Mouse (Mus musculus) hindbrain, embryonic 13.5 days (tissue): ENCODE results near the gene Cela1. TPM values are rescaled to one million over a fixed set of nuclear protein-coding genes. Genes with fewer than 3 reads are reported as not detected.

Source experiments
- ATAC-seq: fragments of 200-750 bp; cut with Nextera tagmentation; 2 replicates; pipeline ENCODE4 v1.8.0; 2017; ENCODE audit warnings: moderate TSS enrichment; ENCODE audit not compliant: low FRiP score
- H3K27ac ChIP-seq: fragments of 300-500 bp; sonication (generic); 2 replicates; pipeline ENCODE4 v1.5.1; 2015; ENCODE audit warnings: inconsistent platforms, mild to moderate bottlenecking, moderate library complexity
- H3K27me3 ChIP-seq: fragments of 300-500 bp; sonication (generic); 2 replicates; pipeline ENCODE4 v1.6.1; 2015; ENCODE audit warnings: mild to moderate bottlenecking, inconsistent platforms
- H3K36me3 ChIP-seq: fragments of 300-500 bp; sonication (generic); 2 replicates; pipeline ENCODE4 v1.6.1; 2015; ENCODE audit warnings: mild to moderate bottlenecking, inconsistent platforms
- H3K4me1 ChIP-seq: fragments of 300-500 bp; sonication (generic); replicated peaks from 2 replicates; pipeline ENCODE4 v1.6.1; 2015; ENCODE audit warnings: inconsistent platforms
- H3K4me2 ChIP-seq: fragments of 300-500 bp; sonication (generic); 2 replicates; pipeline ENCODE4 v1.6.1; 2015; ENCODE audit warnings: inconsistent platforms, mild to moderate bottlenecking, moderate library complexity
- H3K4me3 ChIP-seq: fragments of 300-500 bp; sonication (generic); 2 replicates; pipeline ENCODE4 v1.5.1; 2015; ENCODE audit warnings: mild to moderate bottlenecking, inconsistent platforms
- H3K9ac ChIP-seq: fragments of 300-500 bp; sonication (generic); 2 replicates; pipeline ENCODE4 v1.6.1; 2015; ENCODE audit warnings: mild to moderate bottlenecking, inconsistent platforms
- H3K9me3 ChIP-seq: fragments of 300-500 bp; sonication (generic); 2 replicates; pipeline ENCODE4 v1.6.1; 2016; ENCODE audit warnings: inconsistent platforms
- WGBS: fragments of 180-500 bp; shearing (Covaris S2); methylation state at CpG from one replicate; pipeline ENCODE4 v1.1.7; 2015; 5-methylcytosine and 5-hydroxymethylcytosine counted together
- polyA plus RNA-seq: library from polyadenylated mRNA; unstranded; fragments of >200 nt; fragmentation: Nextera tagmentation; extraction: Ambion mirVana; gene quantifications from 2 replicates; pipeline ENCODE4 v1.2.1, GENCODE M21; 2015

The Cela1 gene
- polyA plus RNA-seq, 1 experiment from 2014 or later = 1.4 TPM

- no peak overlapping the region for H3K4me3 ChIP-seq
Measured at GRCm38 (mm10) chr15:100721445-100721844, 33.7 kb upstream of the Cela1 start.

GRCm38 (mm10) chr15:100720066-100720465 is 32.3 kb upstream of the Cela1 start:
- ATAC-seq = no peak
- Histone ChIP-seq H3K9me3 (no peaks in the 10 kb centered on the region), H3K27ac (no peak overlapping the region), H3K4me3 (no peak overlapping the region), H3K36me3 (no peaks in the 10 kb centered on the region), H3K4me2 (no peak overlapping the region), H3K27me3 (0 out of 2 replicates have a peak, but pooled peaks cover 3% of the 10 kb centered on the region), H3K9ac (no peak overlapping the region), H3K4me1 (no peaks in the 10 kb centered on the region; the same call in 1 of the 2 replicates)
- WGBS = 88% methylated on average over 10 of the region's 10 CpGs

More at GRCm38 (mm10) chr15:100721445-100721844, 33.7 kb upstream of the Cela1 start:
- Histone ChIP-seq H3K9me3 (no peaks in the 10 kb centered on the region), H3K4me2 (no peak overlapping the region), H3K9ac (no peak overlapping the region), H3K27me3 (peaks cover 4% of the 10 kb centered on the region), H3K27ac (no peak overlapping the region), H3K4me1 (no peaks in the 10 kb centered on the region), H3K36me3 (no peaks in the 10 kb centered on the region)
- ATAC-seq = no peak
- WGBS = 93% methylated on average over 5 of the region's 5 CpGs

GRCm38 (mm10) chr15:100719217-100719616 is 31.5 kb upstream of the Cela1 start:
- H3K9ac ChIP-seq = no peak overlapping the region
- H3K36me3 ChIP-seq = no peaks in the 10 kb centered on the region
- no peaks in the 10 kb centered on the region; the same call in 1 of the 2 replicates for H3K4me1 ChIP-seq
- no peaks in the 10 kb centered on the region for H3K9me3 ChIP-seq
- 0 out of 2 replicates have a peak, but pooled peaks cover 3% of the 10 kb centered on the region for H3K27me3 ChIP-seq
- no peak for ATAC-seq
- no peak overlapping the region for H3K4me2 ChIP-seq
- H3K27ac ChIP-seq = no peak overlapping the region
- no peak overlapping the region for H3K4me3 ChIP-seq
- 91% methylated on average over 5 of the region's 5 CpGs for WGBS

- Histone ChIP-seq H3K9me3 (no peaks in the 10 kb centered on the region), H3K4me3 (no peak overlapping the region), H3K9ac (no peak overlapping the region), H3K27me3 (no peaks in the 10 kb centered on the region), H3K27ac (no peak overlapping the region), H3K4me1 (no peaks in the 10 kb centered on the region; the same call in 1 of the 2 replicates), H3K36me3 (no peaks in the 10 kb centered on the region), H3K4me2 (no peak overlapping the region)
- ATAC-seq = no peak
- WGBS = 82% methylated on average over 11 of the region's 11 CpGs
Measured at GRCm38 (mm10) chr15:100718572-100718971, 30.9 kb upstream of the Cela1 start.

- Histone ChIP-seq H3K27ac (no peak overlapping the region), H3K4me2 (no peak overlapping the region), H3K27me3 (no peaks in the 10 kb centered on the region), H3K9me3 (no peaks in the 10 kb centered on the region), H3K9ac (no peak overlapping the region), H3K36me3 (no peaks in the 10 kb centered on the region), H3K4me3 (no peak overlapping the region), H3K4me1 (no peaks in the 10 kb centered on the region; the same call in 1 of the 2 replicates)
- ATAC-seq = no peak
- 89% methylated on average over 6 of the region's 6 CpGs for WGBS
Measured at GRCm38 (mm10) chr15:100717933-100718332, 30.2 kb upstream of the Cela1 start.

GRCm38 (mm10) chr15:100715399-100715993 is 27.8 kb upstream of the Cela1 start:
- no peaks in the 10 kb centered on the region for H3K36me3 ChIP-seq
- H3K9me3 ChIP-seq = no peaks in the 10 kb centered on the region
- H3K4me3 ChIP-seq = no peak overlapping the region
- WGBS = 78% methylated on average over 9 of the region's 9 CpGs
- H3K9ac ChIP-seq = no peak overlapping the region
- no peak overlapping the region for H3K27ac ChIP-seq
- ATAC-seq = no peak
- H3K4me1 ChIP-seq = no peaks in the 10 kb centered on the region; the same call in 1 of the 2 replicates
- H3K4me2 ChIP-seq = no peak overlapping the region
- H3K27me3 ChIP-seq = no peaks in the 10 kb centered on the region

GRCm38 (mm10) chr15:100714470-100714869 is 26.7 kb upstream of the Cela1 start:
- Histone ChIP-seq H3K4me1 (no peaks in the 10 kb centered on the region; the same call in 1 of the 2 replicates), H3K9me3 (no peaks in the 10 kb centered on the region), H3K4me2 (no peak overlapping the region), H3K4me3 (no peak overlapping the region), H3K9ac (no peak overlapping the region), H3K27me3 (no peaks in the 10 kb centered on the region), H3K36me3 (no peaks in the 10 kb centered on the region), H3K27ac (no peak overlapping the region)
- WGBS = 92% methylated on average over 8 of the region's 8 CpGs
- ATAC-seq = no peak

GRCm38 (mm10) chr15:100710838-100711237 is 23.1 kb upstream of the Cela1 start:
- Histone ChIP-seq H3K36me3 (no peaks in the 10 kb centered on the region), H3K27me3 (no peaks in the 10 kb centered on the region), H3K9ac (no peak overlapping the region), H3K4me2 (no peak overlapping the region), H3K4me3 (no peak overlapping the region), H3K4me1 (peaks cover 7% of the 10 kb centered on the region; the same call in 1 of the 2 replicates), H3K9me3 (no peaks in the 10 kb centered on the region), H3K27ac (no peak overlapping the region)
- ATAC-seq = no peak
- WGBS = 51% methylated on average over 6 of the region's 6 CpGs

- H3K27ac ChIP-seq = no peak overlapping the region
- WGBS = 80% methylated on average over 8 of the region's 8 CpGs
Measured at GRCm38 (mm10) chr15:100708433-100709078, 20.8 kb upstream of the Cela1 start.

GRCm38 (mm10) chr15:100706226-100706625 is 18.5 kb upstream of the Cela1 start:
- Histone ChIP-seq H3K27me3 (peaks cover 22% of the 10 kb centered on the region), H3K9ac (no peak overlapping the region), H3K4me3 (no peak overlapping the region), H3K9me3 (no peaks in the 10 kb centered on the region), H3K4me1 (peaks cover 15% of the 10 kb centered on the region), H3K27ac (no peak overlapping the region), H3K4me2 (no peak overlapping the region), H3K36me3 (no peaks in the 10 kb centered on the region)
- ATAC-seq = no peak
- WGBS = 70% methylated on average over 8 of the region's 8 CpGs

More at GRCm38 (mm10) chr15:100708433-100709078, 20.8 kb upstream of the Cela1 start:
- peaks cover 14% of the 10 kb centered on the region for H3K27me3 ChIP-seq
- H3K4me2 ChIP-seq = no peak overlapping the region
- no peak overlapping the region for H3K9ac ChIP-seq
- ATAC-seq = no peak
- no peak overlapping the region for H3K4me3 ChIP-seq
- H3K36me3 ChIP-seq = no peaks in the 10 kb centered on the region
- no peaks in the 10 kb centered on the region for H3K9me3 ChIP-seq
- peaks cover 15% of the 10 kb centered on the region for H3K4me1 ChIP-seq

- Histone ChIP-seq H3K9me3 (no peaks in the 10 kb centered on the region), H3K27ac (no peak overlapping the region), H3K36me3 (no peaks in the 10 kb centered on the region), H3K9ac (no peak overlapping the region), H3K4me3 (no peak overlapping the region), H3K4me1 (peaks cover 15% of the 10 kb centered on the region), H3K27me3 (peaks cover 22% of the 10 kb centered on the region), H3K4me2 (no peak overlapping the region)
- no peak for ATAC-seq
- WGBS = 90% methylated on average over 1 of the region's 1 CpGs
Measured at GRCm38 (mm10) chr15:100705376-100705775, 17.7 kb upstream of the Cela1 start.

- no peaks in the 10 kb centered on the region for H3K36me3 ChIP-seq
- peaks cover 15% of the 10 kb centered on the region for H3K4me1 ChIP-seq
- H3K4me2 ChIP-seq = peak overlapping the region; percentile 37
- no peak overlapping the region for H3K4me3 ChIP-seq
- WGBS = 14% methylated on average over 17 of the region's 17 CpGs
- H3K9me3 ChIP-seq = no peaks in the 10 kb centered on the region
- ATAC-seq = no peak
- H3K9ac ChIP-seq = no peak overlapping the region; the same call in 1 of the 2 replicates
- H3K27ac ChIP-seq = no peak overlapping the region
- peaks cover 22% of the 10 kb centered on the region for H3K27me3 ChIP-seq
Measured at GRCm38 (mm10) chr15:100703913-100704312, 16.2 kb upstream of the Cela1 start.

- Histone ChIP-seq H3K4me2 (no peak overlapping the region), H3K27ac (no peak overlapping the region), H3K9me3 (no peaks in the 10 kb centered on the region), H3K4me1 (peaks cover 15% of the 10 kb centered on the region), H3K9ac (no peak overlapping the region), H3K4me3 (no peak overlapping the region), H3K36me3 (no peaks in the 10 kb centered on the region), H3K27me3 (peaks cover 22% of the 10 kb centered on the region)
- no peak for ATAC-seq
- 77% methylated on average over 6 of the region's 6 CpGs for WGBS
Measured at GRCm38 (mm10) chr15:100701856-100702255, 14.1 kb upstream of the Cela1 start.
